Mouse (Mus musculus) heart, adult 8-10 months (tissue): ENCODE measurements around the gene Flvcr1. TPM values are rescaled to one million over a fixed set of nuclear protein-coding genes. Genes with fewer than 3 reads are reported as not detected.

Experiments
- DNase-seq: peaks from one replicate; pipeline ENCODE4 v3.0.0; 2022; ENCODE audit warnings: low spot score
- total RNA-seq, 4 experiments: library from RNA; stranded (reverse); gene quantifications; 2 replicates each; pipeline ENCODE4 v1.2.4; 2022

Gene Flvcr1
- total RNA-seq, 4 experiments from 2014 or later: 3.5 to 6.5 (median 4.0) TPM

DNA sequence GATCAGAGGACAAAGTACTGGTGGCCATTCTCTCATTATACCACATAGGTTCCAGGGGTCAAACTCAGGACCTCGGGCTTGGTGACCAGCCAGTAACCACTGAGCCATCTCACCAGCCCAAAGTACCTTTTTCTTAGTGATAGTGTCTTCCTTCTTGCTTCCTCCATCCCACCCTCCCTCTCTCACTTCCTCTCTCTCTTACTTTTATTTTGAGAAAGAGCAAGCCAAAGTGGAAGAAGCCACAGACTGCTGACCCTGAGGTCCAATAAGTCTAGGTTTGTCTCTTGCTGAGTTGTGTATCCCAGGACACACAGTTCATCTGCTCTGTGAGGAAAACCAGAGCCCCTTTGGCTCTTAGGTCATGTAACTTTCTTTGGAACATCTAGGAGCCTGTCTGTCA lies 45.5 kb downstream of the Flvcr1 start:
- DNase-seq: no peak

DNA sequence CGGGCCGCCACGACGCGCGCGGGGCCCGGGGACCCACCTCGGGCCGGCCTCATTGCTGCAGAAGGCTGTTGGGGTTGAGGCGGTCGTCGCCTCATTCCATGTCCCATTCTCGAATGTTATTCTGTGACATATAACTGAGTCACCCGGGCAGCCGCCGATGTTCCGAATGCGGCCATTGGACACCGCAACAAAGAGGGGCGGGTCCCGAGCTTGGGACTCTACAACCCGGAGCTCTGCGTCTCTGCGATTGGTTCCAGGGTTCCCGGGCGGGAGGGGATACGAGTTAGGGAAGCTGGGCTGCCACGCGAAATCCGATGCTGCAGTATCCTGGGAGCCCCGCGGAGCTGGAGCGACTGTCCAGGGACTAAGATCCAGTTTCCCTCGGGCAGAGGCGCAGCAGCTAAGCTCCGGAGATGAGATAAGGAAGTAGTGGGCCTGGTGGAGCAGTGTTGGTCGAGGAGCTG lies 46.8 kb downstream of the Flvcr1 start, which contains the start of gene Vash2:
Gene Vash2, minus strand, starts transcription at position 197 of the 464 bp plus-strand sequence.
- DNase-seq: peak; percentile 63

DNA sequence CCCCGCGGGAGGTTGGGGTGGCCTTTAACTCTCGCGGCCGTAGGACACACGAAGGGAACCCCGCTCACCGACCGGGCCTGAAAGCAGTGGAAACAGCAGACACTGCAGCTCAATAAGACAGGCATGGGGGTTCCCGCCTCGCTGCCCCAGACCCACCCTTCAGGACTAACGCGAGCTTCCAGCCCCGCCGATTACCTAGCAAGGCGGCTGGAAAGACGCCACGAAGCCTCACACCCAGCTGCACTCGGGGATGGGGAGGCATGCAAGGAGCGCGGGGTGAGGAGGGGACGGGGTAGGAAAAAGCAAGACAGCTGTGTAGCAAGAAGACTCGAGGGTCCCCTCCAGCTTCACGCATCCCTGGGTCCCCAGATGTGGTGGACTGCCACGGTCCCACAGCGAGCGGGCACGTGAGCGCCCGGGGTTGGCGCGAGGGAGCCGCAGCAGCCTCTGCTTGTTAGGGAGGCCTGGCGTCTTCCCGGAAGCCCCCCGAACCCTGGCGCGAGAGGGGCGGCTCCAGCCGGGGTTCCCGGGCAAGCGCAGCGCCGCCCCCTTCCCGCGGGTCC lies 47.4 kb downstream of the Flvcr1 start:
- DNase-seq: no peak

DNA sequence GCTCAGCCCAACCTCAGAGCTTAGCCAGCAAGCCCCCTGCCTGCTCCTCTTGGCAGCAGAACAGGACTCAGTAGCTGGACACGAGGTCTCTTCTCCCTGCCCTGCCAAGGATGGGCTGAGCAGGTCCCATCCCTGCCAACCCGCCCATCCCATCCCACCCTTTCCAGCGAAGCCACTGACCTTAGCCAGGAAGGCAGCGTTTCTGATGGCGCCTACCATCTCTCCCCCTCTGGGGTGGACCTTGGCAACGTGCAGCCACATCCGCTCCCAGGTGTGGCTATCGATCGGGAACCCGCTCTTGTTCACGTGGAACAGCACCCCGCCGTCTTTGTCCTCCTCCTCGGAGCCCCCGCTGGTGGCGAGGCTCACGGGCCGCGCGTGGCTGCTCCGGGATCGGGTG lies 48.0 kb downstream of the Flvcr1 start:
- DNase-seq: no peak

DNA sequence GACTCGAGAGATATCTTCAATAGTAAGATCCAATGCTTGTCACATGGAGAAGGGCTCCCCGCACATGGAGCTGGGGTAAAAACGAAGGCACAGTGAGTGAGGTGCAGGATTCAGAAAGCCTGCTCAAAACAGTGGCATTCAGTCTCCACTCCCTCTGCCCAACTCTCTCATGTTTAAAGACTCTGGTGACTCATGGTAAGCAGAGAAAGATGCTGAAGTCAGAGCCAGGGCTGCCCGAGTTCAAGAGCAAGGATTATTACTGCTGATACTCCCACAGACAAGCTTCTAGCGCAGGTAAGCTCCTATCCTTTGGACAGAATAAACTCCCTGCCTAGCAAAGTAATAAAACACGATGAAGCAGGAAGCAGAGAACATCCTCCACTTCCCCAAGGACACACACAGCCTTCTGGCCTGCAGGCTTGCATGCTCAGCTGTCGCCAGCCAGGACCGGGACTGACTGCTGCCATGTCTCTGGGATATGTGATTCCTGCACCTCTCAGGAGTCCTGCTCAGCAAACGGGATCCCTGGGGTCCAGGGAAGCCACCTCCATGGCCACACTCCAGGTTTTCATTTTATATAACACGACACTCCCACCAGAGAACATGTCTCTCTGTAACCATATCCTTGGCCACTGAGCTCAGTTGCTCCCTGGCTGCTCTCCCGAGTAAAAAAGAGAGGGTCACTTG lies 48.9 kb downstream of the Flvcr1 start:
- DNase-seq: no peak

DNA sequence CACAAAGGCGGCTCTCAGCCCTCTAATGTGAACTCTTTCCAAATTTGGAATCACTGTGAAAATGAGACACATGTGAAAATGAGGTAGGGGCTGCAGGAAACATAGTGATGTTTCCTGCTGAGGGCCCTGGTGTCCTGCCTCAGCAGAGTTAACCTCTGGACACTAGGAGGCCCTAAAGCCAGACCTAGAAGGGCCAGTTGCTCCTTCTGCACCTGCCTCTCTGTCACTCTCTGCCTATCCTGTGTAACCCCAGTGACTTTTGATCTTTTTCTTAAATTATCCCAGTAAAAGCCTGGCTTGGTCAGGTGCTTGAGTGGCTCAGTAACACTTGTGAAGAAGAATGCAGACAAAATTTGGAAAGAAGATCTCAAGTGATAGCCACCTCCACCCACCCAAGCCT lies 51.1 kb downstream of the Flvcr1 start:
- DNase-seq: no peak

DNA sequence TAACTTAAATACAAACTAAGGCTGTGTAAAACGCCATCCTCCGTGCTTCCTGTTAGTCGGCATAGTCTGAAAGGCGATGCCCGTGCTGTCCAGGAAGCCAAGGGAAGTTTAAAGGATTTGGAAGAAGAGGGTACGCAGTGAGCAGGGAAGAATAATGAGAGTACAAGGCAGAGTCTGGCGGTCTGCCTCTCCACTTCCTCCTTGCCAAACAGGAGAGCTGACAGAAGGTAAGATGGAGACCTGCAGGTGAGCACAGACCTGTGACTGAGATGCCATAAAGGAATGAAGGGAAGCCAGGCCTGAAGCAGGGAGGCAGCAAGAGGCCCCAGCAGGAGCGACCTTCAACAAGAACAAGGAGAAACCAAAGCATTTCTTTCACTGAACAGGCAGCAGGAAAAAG lies 51.8 kb downstream of the Flvcr1 start:
- DNase-seq: no peak

DNA sequence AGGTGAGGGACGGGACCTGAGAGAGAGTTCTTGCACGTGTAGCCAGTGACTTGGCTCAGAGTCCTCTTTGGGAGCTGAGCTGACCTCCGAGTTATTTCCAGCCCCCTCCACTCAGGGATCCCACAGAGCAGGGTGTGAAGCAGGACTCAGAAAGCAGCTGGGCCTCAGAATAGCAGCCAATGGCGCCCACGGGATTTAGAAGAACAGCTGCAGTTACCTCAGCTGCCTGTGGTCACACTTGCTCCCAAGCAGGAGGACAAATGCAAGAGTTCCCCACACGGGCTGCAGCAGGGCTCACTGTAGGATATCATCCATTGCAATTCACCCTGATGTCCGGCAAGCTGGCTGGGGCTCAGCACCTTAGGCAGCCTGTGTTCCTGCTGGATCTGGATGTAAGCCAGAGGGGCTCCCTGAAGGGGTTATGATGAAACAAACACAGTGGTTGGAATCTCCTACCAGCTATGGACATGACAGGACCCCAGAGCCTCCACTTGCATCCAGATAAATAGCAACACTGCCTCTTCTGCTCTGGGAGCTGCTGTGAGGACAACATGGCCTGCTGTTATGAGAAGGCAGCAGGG lies 53.3 kb downstream of the Flvcr1 start:
- DNase-seq: peak; percentile 48

DNA sequence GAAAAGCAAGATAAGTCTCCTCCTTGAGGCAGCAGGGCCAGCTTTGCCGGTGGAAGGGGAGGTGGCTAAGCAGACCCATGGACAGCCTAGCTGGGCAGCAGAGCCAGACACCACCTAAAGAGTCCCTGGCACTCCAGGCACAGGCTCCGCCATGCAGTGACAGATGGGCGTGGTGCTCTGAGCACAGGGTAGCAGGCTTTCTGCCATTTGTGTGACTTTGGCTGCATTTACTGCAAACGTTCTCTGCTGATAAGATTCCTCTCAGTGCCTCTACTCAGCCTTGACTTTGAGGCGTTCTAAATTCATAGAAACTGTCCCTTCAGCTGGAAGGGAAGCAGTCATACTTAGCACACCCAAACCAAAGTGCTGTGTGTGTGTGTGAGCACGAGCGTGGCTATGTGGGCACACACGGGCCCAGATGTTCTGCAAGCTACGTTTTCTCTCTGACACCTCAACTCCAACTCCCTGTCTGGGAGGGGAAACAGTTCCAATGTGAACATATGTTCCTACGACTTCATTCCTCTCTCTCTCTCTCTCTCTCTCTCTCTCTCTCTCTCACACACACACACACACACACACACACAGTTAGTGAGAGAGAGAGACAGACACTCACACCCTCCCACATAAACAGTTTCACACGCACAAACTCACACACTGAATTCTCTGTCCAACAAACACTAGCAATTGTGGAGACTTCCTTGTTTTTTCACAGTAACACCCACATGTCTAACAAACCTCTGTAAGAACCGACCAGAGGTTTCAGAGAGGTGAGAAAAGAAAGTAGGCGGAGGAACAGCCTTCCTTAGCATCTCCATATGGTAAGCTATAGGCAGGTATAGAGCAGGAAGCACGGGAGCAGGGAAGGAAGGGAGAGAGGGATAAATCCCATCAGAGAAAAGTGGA lies 54.0 kb downstream of the Flvcr1 start:
- DNase-seq: peak; percentile 35

DNA sequence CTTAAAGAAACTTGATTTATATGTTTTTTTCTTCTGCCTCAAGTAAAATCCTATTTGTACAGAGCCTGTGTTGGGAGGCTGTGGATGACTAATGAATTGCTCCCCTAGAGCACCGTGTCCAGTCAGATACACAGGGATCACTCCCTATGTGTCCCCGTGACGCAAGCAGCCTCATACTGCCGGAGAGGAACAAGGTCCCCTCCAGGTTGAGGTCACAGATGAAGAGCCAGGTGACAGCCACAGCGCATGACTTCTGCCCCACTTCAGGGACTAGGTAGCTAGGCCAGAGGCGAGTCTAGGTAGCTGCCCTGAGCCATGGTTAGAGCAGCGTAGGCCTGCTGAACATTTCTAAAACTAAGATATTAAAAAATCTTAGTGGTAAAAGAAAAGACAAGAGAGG lies 57.9 kb downstream of the Flvcr1 start:
- no peak for DNase-seq

DNA sequence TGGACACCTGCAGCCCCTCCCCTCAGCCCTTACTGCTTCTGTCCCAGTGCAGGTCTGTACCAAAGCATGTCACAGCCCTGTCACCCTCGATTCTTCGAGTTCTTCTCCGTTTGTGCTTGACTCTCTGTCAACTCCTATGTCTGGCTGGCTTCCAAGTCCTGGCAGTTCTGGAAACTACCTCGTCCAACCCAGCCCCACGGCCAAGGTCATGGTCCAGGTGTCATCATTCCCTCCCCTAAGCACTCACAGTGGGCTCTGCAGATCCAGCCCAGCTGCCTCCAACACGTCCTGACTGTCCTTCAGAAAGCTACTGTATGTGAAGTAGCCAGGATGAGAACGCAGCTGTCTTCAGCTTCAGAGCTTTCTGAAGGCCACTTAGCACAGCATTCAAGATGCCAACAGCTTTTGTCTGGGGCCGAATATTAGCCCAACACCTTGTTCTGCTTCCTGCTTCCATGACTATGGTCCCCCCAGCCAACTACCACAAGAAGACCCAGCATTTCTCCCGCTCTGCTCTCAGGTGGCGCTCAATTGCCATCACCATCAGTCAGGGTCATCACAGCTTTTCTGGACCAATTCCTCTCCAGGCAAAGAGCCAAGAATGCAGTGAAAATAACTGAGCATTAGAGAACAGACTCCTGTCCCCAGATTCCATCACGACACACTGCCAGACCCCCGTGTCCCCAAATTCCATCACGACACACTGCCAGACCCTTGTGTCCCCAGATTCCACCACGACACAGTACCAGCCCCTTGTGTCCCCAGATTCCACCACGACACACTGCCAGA lies 60.8 kb downstream of the Flvcr1 start:
- DNase-seq: no peak

DNA sequence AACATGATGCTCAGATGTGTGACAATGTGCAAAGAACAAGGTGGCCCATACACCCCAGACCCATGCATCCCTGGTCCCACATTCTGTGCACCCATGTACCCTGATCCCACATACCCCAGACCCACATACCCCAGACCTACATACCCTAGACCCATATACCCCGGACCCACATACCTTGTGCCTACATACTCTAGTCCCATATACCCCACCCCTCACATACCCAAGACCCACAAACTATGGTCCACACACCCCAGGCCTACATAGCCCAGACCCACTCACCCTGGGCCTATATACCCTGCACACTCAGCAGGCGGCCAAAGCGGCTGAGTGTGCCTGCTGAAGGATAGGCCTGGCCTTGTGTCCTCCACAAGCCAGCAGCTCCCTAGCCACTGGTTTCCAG lies 63.2 kb downstream of the Flvcr1 start:
- no peak for DNase-seq

DNA sequence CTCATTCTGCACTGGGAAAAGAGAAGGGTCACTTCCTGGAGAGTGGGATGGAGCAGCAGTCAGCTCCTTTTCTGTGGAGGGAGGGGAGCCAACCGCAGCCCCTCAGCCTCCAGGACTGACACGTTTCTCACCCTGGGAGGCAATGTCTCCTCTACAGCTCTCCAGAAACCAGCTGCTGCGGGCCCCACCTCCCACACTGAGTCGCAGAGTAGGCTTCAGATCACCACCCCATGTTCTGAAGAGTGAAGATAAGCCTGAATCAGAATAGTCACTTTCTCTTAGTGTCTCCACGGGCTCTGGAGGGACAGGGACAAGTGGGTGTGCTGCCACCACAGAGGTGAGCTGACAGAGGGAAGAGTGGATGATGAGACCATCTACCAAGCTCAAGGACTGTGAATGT lies 67.1 kb downstream of the Flvcr1 start:
- DNase-seq: no peak

Other genes with a start within 250 kb of the Flvcr1 start
- gene Rps6kc1, start 114.4 kb downstream of the Flvcr1 start, total RNA-seq: 10 to 100 TPM; 14.2 to 18.5 (median 17.0) TPM
- 10 to 100 TPM; 24.0 to 30.2 (median 26.4) TPM for gene Angel2, start 101.0 kb downstream of the Flvcr1 start, total RNA-seq
- 1 to 10 TPM in 1 of 4 experiments, under 1 TPM in 3; 0.08 to 1.0 (median 0.27) TPM for gene Vash2, start 46.9 kb downstream of the Flvcr1 start, total RNA-seq
- gene Spata45, start 10.5 kb upstream of the Flvcr1 start, total RNA-seq: not detected
- 10 to 100 TPM in 3 of 4 experiments, 1 to 10 TPM in 1; 9.6 to 17.8 (median 12.1) TPM for gene Tatdn3, start 36.8 kb upstream of the Flvcr1 start, total RNA-seq
- under 1 TPM; 0.19 to 0.79 (median 0.34) TPM for gene Nsl1, start 36.9 kb upstream of the Flvcr1 start, total RNA-seq
- gene Batf3, start 71.7 kb upstream of the Flvcr1 start, total RNA-seq: under 1 TPM in 3 of 4 experiments, not detected in 1; 0.49 to 0.75 (median 0.69) TPM
- not detected for gene Fam71a, start 138.7 kb upstream of the Flvcr1 start, total RNA-seq
- 10 to 100 TPM in 1 of 4 experiments, 1 to 10 TPM in 3; 3.0 to 10.3 (median 4.2) TPM for gene Atf3, start 191.9 kb upstream of the Flvcr1 start, total RNA-seq